Mouse (Mus musculus) G1E (cell line): ENCODE measurements around the gene Kcnk2.

ENCODE experiments used
- CTCF ChIP-seq: IDR thresholded peaks from 2 replicates; pipeline ENCODE4 v1.5.1; 2012; ENCODE audit warnings: low read depth, low read length, inconsistent platforms, mixed read lengths
- GATA1 ChIP-seq: IDR thresholded peaks from 2 replicates; pipeline ENCODE4 v1.6.1; 2012; ENCODE audit warnings: borderline replicate concordance, low read length, inconsistent platforms, mixed read lengths
- GATA2 ChIP-seq: IDR thresholded peaks from 2 replicates; pipeline ENCODE4 v1.6.1; 2012; ENCODE audit warnings: low read depth, low read length, inconsistent platforms, borderline replicate concordance
- TAL1 ChIP-seq: conservative IDR thresholded peaks from 2 replicates; pipeline ENCODE4 v1.6.1; 2012; ENCODE audit warnings: low read depth, low read length, inconsistent platforms, mixed read lengths

DNA sequence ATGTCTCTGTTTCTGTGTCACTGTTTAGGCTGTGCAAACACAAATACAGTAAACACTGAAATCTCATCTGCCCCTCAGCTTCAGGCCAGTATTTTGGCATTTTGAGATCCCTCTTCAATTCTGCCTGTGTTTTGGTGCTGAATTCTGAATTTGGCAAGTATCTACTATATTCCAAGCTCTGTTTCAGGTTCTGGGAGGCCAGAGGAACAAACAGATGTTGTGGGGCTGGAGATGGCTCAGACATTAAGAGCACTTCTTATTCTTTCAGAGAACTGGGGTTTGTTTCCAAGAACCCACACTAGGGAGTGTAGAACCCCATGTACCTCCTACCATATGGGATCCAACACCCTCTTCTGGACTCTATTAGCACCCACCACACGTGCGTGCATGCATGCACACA is 237.8 kb downstream of the Kcnk2 start:
- no peak for TF ChIP-seq CTCF
- no peak for TF ChIP-seq TAL1
- no peak for TF ChIP-seq GATA1
- TF ChIP-seq GATA2 = no peak
